Mouse (Mus musculus): ENCODE measurements at regions not wholly inside any gene's neighbourhood (a gene's known extent, or its start where the extent isn't known, plus 50 kb on each side); places are given as distances from the start of the nearest gene placed in this dataset.

- no peak for DNase-seq (ENCODE audit: low read depth)
Measured at GRCm38 (mm10) chr3:105376346-105376745, 75.8 kb upstream of the Kcnd3 start.

- no peak for DNase-seq (ENCODE audit: low read depth)
Measured at GRCm38 (mm10) chr3:105380818-105381217, 71.3 kb upstream of the Kcnd3 start.

- DNase-seq (ENCODE audit: low read depth): no peak
Measured at GRCm38 (mm10) chr3:105392611-105393514, 59.3 kb upstream of the Kcnd3 start.

Data from c-Kit-positive CD71-positive TER-119-negative erythroid progenitor cells, embryonic 14.5 days (primary cell).